Mouse (Mus musculus) MEL (cell line): ENCODE measurements at regions not wholly inside any gene's neighbourhood (a gene's known extent, or its start where the extent isn't known, plus 50 kb on each side); places are given as distances from the start of the nearest gene placed in this dataset.
A peak's percentile ranks its signal among the peaks of the same experiment; 100 is the strongest.

Experiments used
- DNase-seq: peaks from one replicate; pipeline ENCODE4 v3.0.0; 2011; ENCODE audit warnings: low read depth, low spot score
- H3K27ac ChIP-seq: 2 replicates; pipeline ENCODE4 v1.5.1; 2012; ENCODE audit warnings: low read depth, mild to moderate bottlenecking, control low read depth, low read length, moderate library complexity; ENCODE audit not compliant: control insufficient read depth
- H3K27me3 ChIP-seq, 2 experiments: fragments of 150-350 bp in 1 of 2; sonication (generic) in 1 of 2; 2 replicates each; pipeline ENCODE4 v1.6.1; 2012; ENCODE audit warnings: low read length in 2 of 2, mild to moderate bottlenecking in 2 of 2, improper control_type of control experiment in 1 of 2, moderate library complexity in 1 of 2; ENCODE audit not compliant: insufficient read depth in 2 of 2, control insufficient read depth in 1 of 2
- H3K36me3 ChIP-seq, 2 experiments: 2 replicates each; pipeline ENCODE4 v1.6.1; 2012 to 2014; ENCODE audit warnings: low read length in 2 of 2, improper control_type of control experiment in 1 of 2, inconsistent platforms in 1 of 2, mild to moderate bottlenecking in 1 of 2; ENCODE audit not compliant: insufficient read depth in 2 of 2, control insufficient read depth in 1 of 2
- H3K4me1 ChIP-seq, 2 experiments: fragments of 150-350 bp in 1 of 2; sonication (generic) in 1 of 2; 2 replicates each; pipeline ENCODE4 v1.6.1; 2012; ENCODE audit warnings: low read length in 2 of 2, improper control_type of control experiment in 1 of 2, mild to moderate bottlenecking in 1 of 2; ENCODE audit not compliant: insufficient read depth in 2 of 2, control insufficient read depth in 1 of 2
- H3K4me3 ChIP-seq, 2 experiments: fragments of 150-350 bp in 1 of 2; sonication (generic) in 1 of 2; 2 replicates each; pipeline ENCODE4 v1.5.1; 2012; ENCODE audit warnings: low read depth in 2 of 2, low read length in 2 of 2, mild to moderate bottlenecking in 2 of 2, moderate library complexity in 2 of 2, control low read depth in 1 of 2, improper control_type of control experiment in 1 of 2; ENCODE audit not compliant: control insufficient read depth in 1 of 2, insufficient read depth in 1 of 2
- H3K79me2 ChIP-seq: 2 replicates; pipeline ENCODE4 v1.6.1; 2012; ENCODE audit warnings: mild to moderate bottlenecking, low read length, moderate library complexity; ENCODE audit not compliant: control insufficient read depth, poor library complexity, insufficient read depth
- H3K9ac ChIP-seq: 2 replicates; pipeline ENCODE4 v1.6.1; 2012; ENCODE audit warnings: low read depth, mild to moderate bottlenecking, control low read depth, low read length, moderate library complexity; ENCODE audit not compliant: control insufficient read depth, poor library complexity, severe bottlenecking
- H3K9me3 ChIP-seq: fragments of 150-350 bp; sonication (generic); replicated peaks from 2 replicates; pipeline ENCODE4 v1.6.1; 2012; ENCODE audit warnings: mild to moderate bottlenecking, low read length, improper control_type of control experiment, moderate library complexity; ENCODE audit not compliant: insufficient read depth
- BHLHE40 ChIP-seq: IDR thresholded peaks from 2 replicates; pipeline ENCODE4 v1.6.1; 2012; ENCODE audit warnings: low read depth, mild to moderate bottlenecking, inconsistent platforms, low read length, improper control_type of control experiment, borderline replicate concordance
- CHD2 ChIP-seq: IDR thresholded peaks from 2 replicates; pipeline ENCODE4 v1.6.1; 2011; ENCODE audit warnings: low read length, improper control_type of control experiment
- CTCF ChIP-seq, 3 experiments: IDR thresholded peaks in 2 of 3; conservative IDR thresholded peaks in 1 of 3; 2 replicates each; pipeline ENCODE4 v1.5.1; 2011 to 2012; ENCODE audit warnings: low read length in 3 of 3, low read depth in 2 of 3, mild to moderate bottlenecking in 2 of 3, improper control_type of control experiment in 1 of 3, inconsistent platforms in 1 of 3, mixed read lengths in 1 of 3, moderate library complexity in 1 of 3; ENCODE audit not compliant: control insufficient read depth in 1 of 3, insufficient read depth in 1 of 3, poor library complexity in 1 of 3, severe bottlenecking in 1 of 3
- E2F4 ChIP-seq: IDR thresholded peaks from 2 replicates; pipeline ENCODE4 v1.6.1; 2011; ENCODE audit warnings: low read depth, low read length, improper control_type of control experiment, borderline replicate concordance
- ELF1 ChIP-seq: IDR thresholded peaks from 2 replicates; pipeline ENCODE4 v1.6.1; 2014; ENCODE audit warnings: low read depth, mild to moderate bottlenecking, inconsistent platforms, low read length, improper control_type of control experiment, moderate library complexity
- EP300 ChIP-seq, 2 experiments: IDR thresholded peaks; 2 replicates each; pipeline ENCODE4 v1.6.1; 2011; ENCODE audit warnings: improper control_type of control experiment in 2 of 2, low read length in 2 of 2, low read depth in 1 of 2, mild to moderate bottlenecking in 1 of 2
- ETS1 ChIP-seq: IDR thresholded peaks from 2 replicates; pipeline ENCODE4 v1.6.1; 2012; ENCODE audit warnings: low read depth, mild to moderate bottlenecking, inconsistent platforms, low read length, improper control_type of control experiment, moderate library complexity
- GATA1 ChIP-seq: IDR thresholded peaks from 2 replicates; pipeline ENCODE4 v1.6.1; 2011; ENCODE audit warnings: low read depth, low read length, improper control_type of control experiment
- HCFC1 ChIP-seq: IDR thresholded peaks from 2 replicates; pipeline ENCODE4 v1.6.1; 2012; ENCODE audit warnings: low read depth, mild to moderate bottlenecking, inconsistent platforms, low read length, improper control_type of control experiment, moderate library complexity
- KAT2A ChIP-seq: conservative IDR thresholded peaks from 2 replicates; pipeline ENCODE4 v1.6.1; 2012; ENCODE audit warnings: low read depth, low read length, improper control_type of control experiment, inconsistent platforms
- MAFK ChIP-seq: IDR thresholded peaks from 2 replicates; pipeline ENCODE4 v1.6.1; 2011; ENCODE audit warnings: low read depth, mild to moderate bottlenecking, low read length, improper control_type of control experiment, borderline replicate concordance
- MAX ChIP-seq: IDR thresholded peaks from 2 replicates; pipeline ENCODE4 v1.6.1; 2011; ENCODE audit warnings: low read length, improper control_type of control experiment
- MAZ ChIP-seq: IDR thresholded peaks from 2 replicates; pipeline ENCODE4 v1.6.1; 2012; ENCODE audit warnings: low read depth, mild to moderate bottlenecking, inconsistent platforms, low read length, improper control_type of control experiment
- MEF2A ChIP-seq: IDR thresholded peaks from 2 replicates; pipeline ENCODE4 v1.6.1; 2014; ENCODE audit warnings: low read depth, mild to moderate bottlenecking, inconsistent platforms, low read length, improper control_type of control experiment; ENCODE audit not compliant: poor library complexity, insufficient replicate concordance, severe bottlenecking; ENCODE audit errors: extremely low read depth
- MYB ChIP-seq: IDR thresholded peaks from 2 replicates; pipeline ENCODE4 v1.6.1; 2011; ENCODE audit warnings: mild to moderate bottlenecking, low read depth, low read length, improper control_type of control experiment
- MYC ChIP-seq: IDR thresholded peaks from 2 replicates; pipeline ENCODE4 v1.6.1; 2011; ENCODE audit warnings: low read depth, mild to moderate bottlenecking, low read length, improper control_type of control experiment, moderate library complexity
- NELFE ChIP-seq: IDR thresholded peaks from 2 replicates; pipeline ENCODE4 v1.6.1; 2011; ENCODE audit warnings: low read depth, low read length, improper control_type of control experiment
- POLR2A ChIP-seq, 2 experiments: IDR thresholded peaks; 2 replicates each; pipeline ENCODE4 v1.6.1; 2011 to 2012; ENCODE audit warnings: low read length in 2 of 2, mild to moderate bottlenecking in 2 of 2, control low read depth in 1 of 2, improper control_type of control experiment in 1 of 2, low read depth in 1 of 2, moderate library complexity in 1 of 2; ENCODE audit not compliant: control insufficient read depth in 1 of 2, insufficient read depth in 1 of 2, poor library complexity in 1 of 2
- POLR2AphosphoS5 ChIP-seq: IDR thresholded peaks from 2 replicates; pipeline ENCODE4 v1.6.1; 2012; ENCODE audit warnings: low read depth, borderline replicate concordance, mild to moderate bottlenecking, inconsistent platforms, low read length, moderate library complexity, mixed read lengths
- RCOR1 ChIP-seq: IDR thresholded peaks from 2 replicates; pipeline ENCODE4 v1.6.1; 2012; ENCODE audit warnings: low read depth, mild to moderate bottlenecking, inconsistent platforms, low read length, improper control_type of control experiment
- SIN3A ChIP-seq: IDR thresholded peaks from 2 replicates; pipeline ENCODE4 v1.6.1; 2012; ENCODE audit warnings: low read length, improper control_type of control experiment, inconsistent platforms
- TBP ChIP-seq: IDR thresholded peaks from 2 replicates; pipeline ENCODE4 v1.8.0; 2011; ENCODE audit warnings: low read depth, low read length, improper control_type of control experiment
- TCF12 ChIP-seq: IDR thresholded peaks from 2 replicates; pipeline ENCODE4 v1.6.1; 2014; ENCODE audit warnings: low read depth, mild to moderate bottlenecking, inconsistent platforms, low read length, improper control_type of control experiment, moderate library complexity
- UBTF ChIP-seq: IDR thresholded peaks from 2 replicates; pipeline ENCODE4 v1.6.1; 2012; ENCODE audit warnings: low read depth, mild to moderate bottlenecking, inconsistent platforms, low read length, improper control_type of control experiment, moderate library complexity, borderline replicate concordance; ENCODE audit not compliant: insufficient read depth
- USF1 ChIP-seq: IDR thresholded peaks from 2 replicates; pipeline ENCODE4 v1.6.1; 2014; ENCODE audit warnings: low read depth, mild to moderate bottlenecking, inconsistent platforms, low read length, improper control_type of control experiment, moderate library complexity
- USF2 ChIP-seq, 2 experiments: IDR thresholded peaks; 2 replicates each; pipeline ENCODE4 v1.6.1; 2011 to 2012; ENCODE audit warnings: improper control_type of control experiment in 2 of 2, low read length in 2 of 2, borderline replicate concordance in 1 of 2, inconsistent platforms in 1 of 2, low read depth in 1 of 2, mild to moderate bottlenecking in 1 of 2; ENCODE audit not compliant: insufficient read depth in 1 of 2
- ZC3H11A ChIP-seq: IDR thresholded peaks from 2 replicates; pipeline ENCODE4 v1.6.1; 2012; ENCODE audit warnings: low read depth, mild to moderate bottlenecking, inconsistent platforms, low read length, improper control_type of control experiment
- ZKSCAN1 ChIP-seq: IDR thresholded peaks from 2 replicates; pipeline ENCODE4 v1.6.1; 2012; ENCODE audit warnings: low read depth, mild to moderate bottlenecking, inconsistent platforms, low read length, improper control_type of control experiment, moderate library complexity
- ZNF384 ChIP-seq: IDR thresholded peaks from 2 replicates; pipeline ENCODE4 v1.6.1; 2012; ENCODE audit warnings: low read depth, mild to moderate bottlenecking, inconsistent platforms, low read length, improper control_type of control experiment

- H3K4me3 ChIP-seq: no peak overlapping the region
- H3K9me3 ChIP-seq: no peaks in the 10 kb centered on the region
- no peak for DNase-seq
- H3K4me1 ChIP-seq: peaks cover 4 to 7% of the 10 kb centered on the region in 2 experiments
- TF ChIP-seq POLR2A (IDR thresholded peaks at IDR 0.05; ENCODE audit: control insufficient read depth in 1 of 2, insufficient read depth in 1 of 2, low read depth in 1 of 2, low read length in 2 of 2, poor library complexity in 1 of 2) (no peak), RCOR1 (no peak), UBTF (no peak), ZKSCAN1 (no peak), MAX (no peak), MAZ (no peak), GATA1 (no peak), SIN3A (no peak), MYC (no peak), CTCF (IDR thresholded peaks at IDR 0.05 in 2 of 3, conservative IDR thresholded peaks at IDR 0.05 in 1 of 3; ENCODE audit: control insufficient read depth in 1 of 3, insufficient read depth in 1 of 3, low read depth in 2 of 3, low read length in 3 of 3, poor library complexity in 1 of 3, severe bottlenecking in 1 of 3) (no peak)
- H3K79me2 ChIP-seq: no peaks in the 10 kb centered on the region
- H3K9ac ChIP-seq: no peak overlapping the region
- peaks cover 0 to 3% of the 10 kb centered on the region in 2 experiments; a peak in 2 of 4 replicates for H3K36me3 ChIP-seq
- no peaks in the 10 kb centered on the region for H3K27me3 ChIP-seq
- H3K27ac ChIP-seq: no peak overlapping the region
Measured at GRCm38 (mm10) chr1:57470356-57470755, 63.5 kb upstream of the Tyw5 start.

- H3K4me1 ChIP-seq: peaks cover 4 to 7% of the 10 kb centered on the region in 2 experiments
- no peak for TF ChIP-seq MAX
- TF ChIP-seq MAZ: no peak
- TF ChIP-seq USF2 (IDR thresholded peaks at IDR 0.05; ENCODE audit: borderline replicate concordance in 1 of 2, insufficient read depth in 1 of 2, low read depth in 1 of 2, low read length in 2 of 2): no peak
- no peak for TF ChIP-seq ELF1
- no peak for TF ChIP-seq CHD2
- TF ChIP-seq E2F4: no peak
- 0 out of 2 replicates have a peak, but pooled peaks have one; percentile 50 for TF ChIP-seq MYC
- TF ChIP-seq HCFC1: no peak; the same call in 1 of the 2 replicates
- TF ChIP-seq ZC3H11A: 0 out of 2 replicates have a peak, but pooled peaks have one; percentile 6
- no peak for TF ChIP-seq MEF2A
- peak; percentile 83; the same call in 1 of the 2 replicates for TF ChIP-seq MAFK
- peak; percentile 22; the same call in 1 of the 2 replicates for TF ChIP-seq BHLHE40
- TF ChIP-seq ETS1: peak; percentile 100
- TF ChIP-seq TBP: 0 out of 2 replicates have a peak, but pooled peaks have one; percentile 10
- no peak for TF ChIP-seq POLR2AphosphoS5
- TF ChIP-seq MYB: no peak
- peak; percentile 73 for TF ChIP-seq TCF12
- TF ChIP-seq KAT2A: no peak; the same call in 1 of the 2 replicates
- TF ChIP-seq EP300 (IDR thresholded peaks at IDR 0.05; ENCODE audit: low read depth in 1 of 2, low read length in 2 of 2): peak; percentile 88 to 94
- peak; percentile 88 for TF ChIP-seq GATA1
- no peak for TF ChIP-seq USF1
- no peak for TF ChIP-seq ZNF384
- no peak for TF ChIP-seq NELFE
- peak; percentile 79 for TF ChIP-seq RCOR1
- no peak for TF ChIP-seq POLR2A (IDR thresholded peaks at IDR 0.05; ENCODE audit: control insufficient read depth in 1 of 2, insufficient read depth in 1 of 2, low read depth in 1 of 2, low read length in 2 of 2, poor library complexity in 1 of 2)
- no peak for TF ChIP-seq UBTF
Measured at GRCm38 (mm10) chr1:57472235-57472634, 65.3 kb upstream of the Tyw5 start.

More at GRCm38 (mm10) chr1:57472235-57472634, 65.3 kb upstream of the Tyw5 start:
- Histone ChIP-seq H3K79me2 (no peaks in the 10 kb centered on the region), H3K9ac (peak overlapping the region; percentile 46), H3K27ac (peak overlapping the region; percentile 58), H3K9me3 (no peaks in the 10 kb centered on the region), H3K36me3 (peaks cover 0 to 3% of the 10 kb centered on the region in 2 experiments; a peak in 2 of 4 replicates), H3K27me3 (no peaks in the 10 kb centered on the region), H3K4me3 (peak overlapping the region; percentile 1 to 23; a peak in 3 of 4 replicates)
- DNase-seq: peak; percentile 92
